Mouse (Mus musculus) thymus, adult 2 months (tissue): ENCODE data around the gene Olfr798. TPM values are rescaled to one million over a fixed set of nuclear protein-coding genes. Genes with fewer than 3 reads are reported as not detected.

Experiments used
- DNase-seq: peaks from one replicate; pipeline ENCODE4 v3.0.0; 2021
- H3K27ac ChIP-seq: fragments of 200-500 bp; 2 replicates; pipeline ENCODE4 v1.5.1; 2012; ENCODE audit warnings: low read length, control low read depth; ENCODE audit not compliant: control insufficient read depth, insufficient read depth
- H3K27me3 ChIP-seq: fragments of 200-500 bp; 2 replicates; pipeline ENCODE4 v1.6.1; 2012; ENCODE audit warnings: mild to moderate bottlenecking, low read length, moderate library complexity, mixed read lengths; ENCODE audit not compliant: control insufficient read depth, insufficient read depth
- H3K36me3 ChIP-seq: fragments of 200-500 bp; 2 replicates; pipeline ENCODE4 v1.6.1; 2012; ENCODE audit warnings: mild to moderate bottlenecking, low read length, moderate library complexity; ENCODE audit not compliant: control insufficient read depth, insufficient read depth
- H3K4me1 ChIP-seq: fragments of 200-500 bp; replicated peaks from 2 replicates; pipeline ENCODE4 v1.6.1; 2012; ENCODE audit warnings: low read length; ENCODE audit not compliant: control insufficient read depth, insufficient read depth
- H3K4me3 ChIP-seq: fragments of 200-500 bp; 2 replicates; pipeline ENCODE4 v1.5.1; 2012; ENCODE audit warnings: mild to moderate bottlenecking, low read length, control low read depth, moderate library complexity; ENCODE audit not compliant: control insufficient read depth, insufficient read depth
- CTCF ChIP-seq: fragments of 200-500 bp; IDR thresholded peaks from 2 replicates; pipeline ENCODE4 v1.5.1; 2012; ENCODE audit warnings: mild to moderate bottlenecking, control low read depth, low read length, moderate library complexity, borderline replicate concordance; ENCODE audit not compliant: control insufficient read depth, poor library complexity, insufficient read depth; ENCODE audit errors: extremely low read depth
- POLR2A ChIP-seq: fragments of 200-500 bp; IDR thresholded peaks from 2 replicates; pipeline ENCODE4 v1.6.1; 2012; ENCODE audit warnings: mild to moderate bottlenecking, low read length, control low read depth, moderate library complexity; ENCODE audit not compliant: control insufficient read depth, poor library complexity, insufficient read depth; ENCODE audit errors: extremely low read depth
- WGBS: fragments of 180-500 bp; shearing (Covaris S2); methylation state at CpG from one replicate; pipeline ENCODE4 v1.1.7; 2018; 5-methylcytosine and 5-hydroxymethylcytosine counted together
- polyA plus RNA-seq: library from polyadenylated mRNA; depleted of rRNA; stranded (reverse); fragments of >200 nt; gene quantifications from 2 replicates; pipeline ENCODE4 v1.2.3, GENCODE M21; 2012; rRNA removed

Gene Olfr798
- not detected in 2 replicates for polyA plus RNA-seq

DNA sequence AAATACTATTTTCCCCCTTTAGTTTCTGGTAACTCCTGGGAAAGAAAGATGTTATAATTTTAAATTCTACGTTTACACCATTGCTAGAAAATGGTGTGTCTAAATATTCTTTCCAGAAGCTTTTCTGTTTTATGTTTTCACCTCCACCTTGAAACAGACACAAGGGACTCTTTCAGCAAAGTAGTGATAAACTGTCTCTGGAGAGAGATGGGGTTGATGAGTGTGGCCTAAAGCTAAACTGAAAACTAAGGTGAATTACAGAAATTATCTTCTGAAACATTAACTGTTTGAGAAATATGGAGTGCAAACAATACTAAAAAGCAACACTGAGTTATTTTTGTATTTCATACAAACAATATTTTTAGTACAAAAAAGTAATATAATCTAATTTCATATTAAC, at the start of gene Olfr798:
Gene Olfr798, minus strand, starts transcription at position 101 of the 400 bp plus-strand sequence.
- no peak within 1 kb of the TSS for H3K27ac ChIP-seq
- DNase-seq, result no peak
- 85% methylated on average over 1 of the region's 1 CpGs for WGBS
- no peaks in the 10 kb centered on the region for H3K4me1 ChIP-seq
- no peaks in the 10 kb centered on the region for H3K36me3 ChIP-seq
- TF ChIP-seq CTCF (no peak), POLR2A (no peak)
- H3K27me3 ChIP-seq, result no peaks in the 10 kb centered on the region
- H3K4me3 ChIP-seq, result no peak within 1 kb of the TSS

DNA sequence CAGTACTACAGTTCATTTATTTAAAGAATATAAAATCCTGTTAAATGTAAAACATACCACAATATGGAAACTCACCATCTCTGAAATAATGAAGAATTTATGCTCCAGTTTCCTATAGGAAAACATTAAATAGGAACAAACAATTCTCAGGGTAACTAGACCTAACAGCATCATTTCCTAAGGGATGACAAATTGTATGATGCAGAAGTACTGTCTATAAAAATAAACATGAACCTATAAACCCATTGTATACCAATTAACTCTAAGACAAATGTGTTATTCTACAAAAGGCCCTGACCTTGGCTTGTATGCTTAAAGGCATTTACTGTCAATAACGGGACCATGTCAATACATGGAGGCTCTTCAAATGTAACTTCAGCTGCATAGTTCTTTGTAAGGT, 46.0 kb upstream of the Olfr798 start, which contains the start of gene Olfr801:
Gene Olfr801, minus strand, starts transcription at position 101 of the 400 bp plus-strand sequence.
- Histone ChIP-seq H3K4me1 (no peaks in the 10 kb centered on the region), H3K4me3 (no peak within 1 kb of the TSS), H3K36me3 (no peaks in the 10 kb centered on the region), H3K27ac (no peak within 1 kb of the TSS), H3K27me3 (no peaks in the 10 kb centered on the region)
- WGBS, result 93% methylated on average over 1 of the region's 1 CpGs
- TF ChIP-seq POLR2A (no peak), CTCF (no peak)
- no peak for DNase-seq

DNA sequence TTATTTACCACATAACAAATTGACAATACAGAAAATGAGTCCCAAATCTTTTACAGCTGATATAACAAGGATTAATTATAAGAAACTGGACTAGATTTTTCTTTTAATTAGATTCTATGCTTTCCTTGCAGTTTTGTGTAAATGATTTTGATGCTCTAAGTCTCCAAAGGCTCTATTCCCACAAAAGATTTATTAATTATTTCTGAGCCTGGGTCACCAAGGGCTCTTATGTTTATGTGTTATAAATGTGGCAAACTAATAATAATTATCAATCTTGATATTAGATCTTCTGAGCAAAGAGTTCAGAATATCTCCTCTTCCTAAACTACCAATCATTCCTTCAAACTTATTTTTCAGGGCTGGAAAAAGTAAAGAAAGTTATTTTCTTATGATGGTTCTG, 29.7 kb upstream of the Olfr798 start, which contains the start of gene Olfr800:
Gene Olfr800, plus strand, starts transcription at position 301 of the 400 bp plus-strand sequence.
- H3K27me3 ChIP-seq, result no peaks in the 10 kb centered on the region
- TF ChIP-seq CTCF (no peak), POLR2A (no peak)
- no peak within 1 kb of the TSS for H3K4me3 ChIP-seq
- H3K4me1 ChIP-seq, result no peaks in the 10 kb centered on the region
- H3K27ac ChIP-seq, result no peak within 1 kb of the TSS
- DNase-seq, result no peak
- no peaks in the 10 kb centered on the region for H3K36me3 ChIP-seq

DNA sequence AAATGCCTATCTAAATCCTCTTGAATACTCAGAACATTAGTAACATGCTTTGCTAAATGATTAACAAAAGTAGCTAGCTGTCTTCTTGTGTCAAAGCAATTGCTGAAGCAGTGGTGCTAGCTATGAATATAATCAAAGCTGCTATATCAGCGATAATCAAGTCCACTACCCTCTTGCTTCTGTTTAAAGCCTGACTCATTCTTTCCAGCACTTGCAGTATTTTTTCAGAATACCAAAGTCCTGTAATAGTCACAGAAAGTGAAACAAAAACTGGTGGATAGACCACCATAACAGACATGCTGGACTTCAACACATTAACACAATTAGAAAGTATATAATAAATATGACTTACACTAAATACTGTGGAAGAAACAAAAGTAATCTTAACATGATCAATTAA, 24.0 kb upstream of the Olfr798 start:
- H3K4me1 ChIP-seq, result no peaks in the 10 kb centered on the region
- no peaks in the 10 kb centered on the region for H3K36me3 ChIP-seq
- H3K4me3 ChIP-seq, result no peak overlapping the region

DNA sequence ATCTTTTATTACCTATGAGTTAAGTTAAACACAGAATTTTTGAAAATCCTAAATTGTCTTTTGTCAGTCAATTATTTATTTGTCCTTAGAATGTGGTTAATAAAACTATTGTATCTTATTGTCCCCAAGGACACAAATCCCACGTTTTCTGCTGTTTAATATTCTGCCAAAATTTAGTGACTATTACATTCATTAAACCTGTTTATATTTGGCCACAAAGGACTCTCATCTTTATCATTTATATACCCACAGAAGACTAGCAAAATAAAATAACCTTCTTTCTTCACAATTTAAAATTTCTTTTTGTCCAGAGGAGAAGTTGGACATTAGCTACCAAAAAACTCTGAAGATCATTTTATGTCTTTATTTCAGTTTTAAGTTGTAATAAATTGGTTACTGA, 9.4 kb upstream of the Olfr798 start, which contains the start of gene Olfr799:
Gene Olfr799, plus strand, starts transcription at position 301 of the 400 bp plus-strand sequence.
- WGBS, result 42% methylated on average over 1 of the region's 1 CpGs
- Histone ChIP-seq H3K27ac (no peak within 1 kb of the TSS), H3K27me3 (no peaks in the 10 kb centered on the region), H3K36me3 (no peaks in the 10 kb centered on the region), H3K4me3 (no peak within 1 kb of the TSS), H3K4me1 (no peaks in the 10 kb centered on the region)
- no peak for DNase-seq
- TF ChIP-seq CTCF, result no peak
- no peak for TF ChIP-seq POLR2A

More for the DNA sequence above, 24.0 kb upstream of the Olfr798 start:
- no peak for TF ChIP-seq POLR2A
- no peak for TF ChIP-seq CTCF
- DNase-seq, result no peak
- 85% methylated on average over 1 of the region's 1 CpGs for WGBS
- Histone ChIP-seq H3K27me3 (no peaks in the 10 kb centered on the region), H3K27ac (no peak overlapping the region)

DNA sequence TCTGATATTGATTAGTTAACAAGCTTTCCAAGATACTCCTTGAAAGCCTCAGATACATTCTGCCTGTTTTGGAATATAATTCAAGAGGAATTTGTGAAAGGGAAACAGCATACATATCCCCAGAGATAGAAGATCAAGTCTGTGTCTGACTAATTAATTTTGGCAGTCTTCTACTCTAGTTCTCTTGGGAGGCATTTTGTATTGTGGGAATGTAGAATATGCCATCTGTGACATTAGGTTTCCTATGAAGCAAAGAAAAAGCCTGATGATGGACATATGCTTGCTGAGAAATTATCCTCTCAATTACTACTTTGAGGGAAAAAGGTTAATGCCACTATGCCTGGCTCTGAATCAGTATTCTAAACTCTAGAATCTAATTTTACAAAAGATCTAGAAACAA, 4.5 kb downstream of the Olfr798 start:
- H3K4me1 ChIP-seq, result no peaks in the 10 kb centered on the region
- TF ChIP-seq CTCF (no peak), POLR2A (no peak)
- H3K27me3 ChIP-seq, result no peaks in the 10 kb centered on the region
- no peaks in the 10 kb centered on the region for H3K36me3 ChIP-seq
- no peak overlapping the region for H3K27ac ChIP-seq
- DNase-seq, result no peak
- H3K4me3 ChIP-seq, result no peak overlapping the region

DNA sequence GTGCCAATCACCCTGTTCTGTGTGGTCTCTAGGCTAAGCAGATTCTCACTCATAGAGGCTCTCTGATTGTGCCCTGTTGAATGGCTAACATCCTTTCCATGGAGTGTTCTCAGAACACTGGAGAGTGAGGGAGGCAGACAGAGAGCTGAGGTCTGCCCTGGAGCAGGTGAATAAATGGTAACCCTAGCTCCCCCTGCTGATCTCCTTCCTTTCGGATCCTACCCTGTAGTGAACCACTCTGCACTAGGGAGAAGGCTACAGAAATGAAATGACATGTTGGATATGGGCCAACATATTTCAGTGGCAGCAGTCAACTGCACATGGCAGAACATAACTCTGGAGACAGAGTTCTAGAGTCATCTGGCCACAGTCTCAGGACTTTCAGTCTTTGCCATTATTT, 6.0 kb downstream of the Olfr798 start:
- Histone ChIP-seq H3K36me3 (no peaks in the 10 kb centered on the region), H3K27me3 (no peaks in the 10 kb centered on the region), H3K4me1 (no peaks in the 10 kb centered on the region), H3K27ac (no peak overlapping the region), H3K4me3 (no peak overlapping the region)
- DNase-seq, result no peak
- TF ChIP-seq CTCF (no peak), POLR2A (no peak)
- WGBS, result 26% methylated on average over 1 of the region's 1 CpGs
